Mouse (Mus musculus) stomach, embryonic 14.5 days (tissue): ENCODE results near the gene Hfm1. TPM values are rescaled to one million over a fixed set of nuclear protein-coding genes. Genes with fewer than 3 reads are reported as not detected.

Experiments
- ATAC-seq: fragments of 200-750 bp; cut with Nextera tagmentation; 2 replicates; pipeline ENCODE4 v1.8.0; 2017; ENCODE audit warnings: low read depth, moderate TSS enrichment; ENCODE audit not compliant: insufficient number of reproducible peaks, insufficient read depth, low FRiP score
- H3K27ac ChIP-seq: fragments of 300-500 bp; sonication (generic); 2 replicates; pipeline ENCODE4 v1.5.1; 2014; ENCODE audit warnings: mild to moderate bottlenecking, low read length, moderate library complexity, mixed read lengths
- H3K27me3 ChIP-seq: fragments of 300-500 bp; sonication (generic); 2 replicates; pipeline ENCODE4 v1.6.1; 2014; ENCODE audit warnings: low read length, control low read depth, mixed read lengths; ENCODE audit not compliant: control insufficient read depth, insufficient read depth
- H3K36me3 ChIP-seq: fragments of 300-500 bp; sonication (generic); 2 replicates; pipeline ENCODE4 v1.6.1; 2014; ENCODE audit warnings: mild to moderate bottlenecking, control low read depth, low read length, moderate library complexity, mixed read lengths; ENCODE audit not compliant: control insufficient read depth, insufficient read depth
- H3K4me1 ChIP-seq: fragments of 300-500 bp; sonication (generic); 2 replicates; pipeline ENCODE4 v1.6.1; 2014; ENCODE audit warnings: low read length, control low read depth, mixed read lengths; ENCODE audit not compliant: control insufficient read depth, insufficient read depth
- H3K4me2 ChIP-seq: fragments of 300-500 bp; sonication (generic); replicated peaks from 2 replicates; pipeline ENCODE4 v1.6.1; 2014; ENCODE audit warnings: low read depth, low read length, control low read depth
- H3K4me3 ChIP-seq: fragments of 300-500 bp; sonication (generic); 2 replicates; pipeline ENCODE4 v1.5.1; 2014; ENCODE audit warnings: low read depth, low read length, control low read depth
- H3K9ac ChIP-seq: fragments of 300-500 bp; sonication (generic); replicated peaks from 2 replicates; pipeline ENCODE4 v1.6.1; 2014; ENCODE audit warnings: low read depth, mild to moderate bottlenecking, control low read depth, low read length, moderate library complexity, mixed read lengths
- H3K9me3 ChIP-seq: fragments of 300-500 bp; sonication (generic); 2 replicates; pipeline ENCODE4 v1.6.1; 2016; ENCODE audit warnings: low read depth, low read length, control low read depth; ENCODE audit not compliant: control insufficient read depth
- WGBS: fragments of 180-500 bp; shearing (Covaris S2); extraction: QIAGEN DNeasy Blood & Tissue Kit; methylation state at CpG from one replicate; pipeline ENCODE4 v1.1.7; 2014; 5-methylcytosine and 5-hydroxymethylcytosine counted together
- polyA plus RNA-seq: library from polyadenylated mRNA; unstranded; fragments of >200 nt; fragmentation: Nextera tagmentation; extraction: Ambion mirVana; gene quantifications from 2 replicates; pipeline ENCODE4 v1.2.1, GENCODE M21; 2014

The Hfm1 gene
- polyA plus RNA-seq, 1 experiment from 2014 or later: 2.1 TPM

DNA sequence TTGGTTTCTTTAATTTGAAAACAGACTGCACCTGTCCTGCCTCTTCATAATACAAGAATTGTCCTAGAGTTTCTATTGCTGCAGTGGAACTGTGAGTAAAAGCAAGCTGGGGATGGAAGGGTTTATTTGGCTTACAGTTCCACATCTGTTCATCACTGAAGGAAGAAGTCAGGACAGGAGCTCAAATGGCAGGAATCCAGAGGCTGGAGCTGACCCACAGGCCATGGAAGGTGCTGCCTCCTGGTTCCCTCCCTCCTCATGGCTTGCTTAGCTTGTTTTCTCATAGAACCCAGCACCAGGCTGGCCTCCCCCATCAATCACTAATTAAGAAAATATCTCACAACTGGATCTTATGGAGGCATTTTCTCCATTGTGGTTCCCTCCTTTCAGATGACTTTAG is 99.4 kb downstream of the Hfm1 start:
- H3K27me3 ChIP-seq: no peaks in the 10 kb centered on the region
- no peak for ATAC-seq
- H3K27ac ChIP-seq: no peak overlapping the region
- H3K4me1 ChIP-seq: peaks cover 4% of the 10 kb centered on the region; the same call in 1 of the 2 replicates
- no peak overlapping the region for H3K4me3 ChIP-seq
- no peak overlapping the region for H3K9ac ChIP-seq
- no peaks in the 10 kb centered on the region for H3K9me3 ChIP-seq
- no peak overlapping the region for H3K4me2 ChIP-seq
- H3K36me3 ChIP-seq: no peaks in the 10 kb centered on the region

DNA sequence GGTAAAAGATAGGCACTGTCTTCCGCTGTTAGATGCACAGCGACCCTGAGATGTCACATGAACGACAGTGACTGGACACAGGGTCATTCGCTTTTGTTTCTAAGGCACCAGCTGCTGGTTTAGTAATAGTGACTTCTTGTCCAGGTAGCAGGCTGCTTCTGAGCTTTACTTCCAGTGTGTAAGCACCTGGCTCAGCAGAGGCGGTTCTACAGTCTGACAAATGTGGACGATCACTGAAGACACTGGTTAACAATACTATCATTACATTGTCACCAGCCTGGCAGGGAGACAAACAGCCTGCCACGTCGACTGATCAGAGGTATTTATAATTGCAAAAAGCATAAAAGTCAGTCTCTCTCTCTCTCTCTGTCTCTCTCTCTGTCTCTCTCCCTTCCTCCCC is 100.1 kb downstream of the Hfm1 start:
- Histone ChIP-seq H3K27me3 (no peaks in the 10 kb centered on the region), H3K9me3 (no peaks in the 10 kb centered on the region), H3K36me3 (no peaks in the 10 kb centered on the region), H3K4me1 (peaks cover 4% of the 10 kb centered on the region; the same call in 1 of the 2 replicates), H3K4me3 (no peak overlapping the region), H3K27ac (no peak overlapping the region), H3K4me2 (no peak overlapping the region), H3K9ac (no peak overlapping the region)
- no peak for ATAC-seq
- 58% methylated on average over 8 of the region's 8 CpGs for WGBS

DNA sequence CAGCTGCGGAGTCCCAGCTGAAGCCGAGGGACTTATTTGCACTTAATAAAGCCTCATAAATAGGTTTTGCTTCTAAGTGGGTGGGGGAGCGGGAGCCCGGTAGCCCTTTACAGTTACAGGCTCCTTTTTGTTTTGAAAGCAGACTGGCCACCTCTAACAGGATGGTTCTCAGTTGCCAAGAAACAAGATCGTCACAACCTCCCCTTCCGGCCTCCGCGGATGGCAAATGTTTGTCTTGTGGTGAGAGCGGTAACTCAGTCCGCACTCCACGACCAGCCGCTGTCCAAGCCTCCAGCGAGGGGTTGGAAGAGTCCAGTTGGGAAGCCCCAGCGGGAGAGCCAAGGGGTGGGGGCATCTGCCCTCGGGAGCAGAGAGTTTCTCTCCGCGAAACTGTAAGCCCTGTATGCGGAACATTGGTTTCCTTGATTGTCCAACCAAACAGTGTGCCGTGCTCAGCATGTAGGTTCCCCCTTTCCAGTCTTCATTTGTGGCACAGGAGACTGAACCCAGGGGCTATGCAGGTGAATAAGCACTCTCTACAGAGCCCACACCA is 100.7 kb downstream of the Hfm1 start:
- H3K27me3 ChIP-seq: no peaks in the 10 kb centered on the region
- peaks cover 4% of the 10 kb centered on the region; the same call in 1 of the 2 replicates for H3K4me1 ChIP-seq
- H3K9ac ChIP-seq: no peak overlapping the region
- 16% methylated on average over 19 of the region's 19 CpGs for WGBS
- ATAC-seq: no peak
- peak overlapping the region; percentile 29 for H3K4me3 ChIP-seq
- no peaks in the 10 kb centered on the region for H3K9me3 ChIP-seq
- H3K4me2 ChIP-seq: peak overlapping the region; percentile 53
- H3K27ac ChIP-seq: no peak overlapping the region
- H3K36me3 ChIP-seq: no peaks in the 10 kb centered on the region

DNA sequence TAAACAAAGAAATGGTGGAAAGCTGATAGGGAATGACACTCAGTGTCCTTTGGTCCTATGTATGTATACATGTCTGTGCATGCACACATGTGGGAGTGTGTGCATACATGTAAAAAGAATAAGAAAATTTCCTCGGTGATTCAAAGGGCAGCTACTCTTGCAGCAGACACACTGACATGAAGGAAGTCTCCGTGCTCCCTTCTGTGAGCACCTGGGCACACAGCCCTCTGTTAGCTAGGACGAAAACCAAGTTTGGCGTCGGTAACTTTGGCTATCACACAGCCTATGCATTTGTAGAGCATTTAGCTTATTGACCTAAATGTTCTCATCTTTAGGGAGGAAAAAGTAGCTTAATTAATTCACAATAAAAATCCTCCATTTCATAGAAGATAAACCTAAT is 101.4 kb downstream of the Hfm1 start:
- Histone ChIP-seq H3K4me2 (peak overlapping the region; percentile 53; the same call in 1 of the 2 replicates), H3K4me1 (peaks cover 4% of the 10 kb centered on the region; the same call in 1 of the 2 replicates), H3K9ac (no peak overlapping the region), H3K36me3 (no peaks in the 10 kb centered on the region), H3K27ac (no peak overlapping the region), H3K9me3 (no peaks in the 10 kb centered on the region), H3K4me3 (peak overlapping the region; percentile 29; the same call in 1 of the 2 replicates), H3K27me3 (no peaks in the 10 kb centered on the region)
- no peak for ATAC-seq
- WGBS: 81% methylated on average over 5 of the region's 5 CpGs

DNA sequence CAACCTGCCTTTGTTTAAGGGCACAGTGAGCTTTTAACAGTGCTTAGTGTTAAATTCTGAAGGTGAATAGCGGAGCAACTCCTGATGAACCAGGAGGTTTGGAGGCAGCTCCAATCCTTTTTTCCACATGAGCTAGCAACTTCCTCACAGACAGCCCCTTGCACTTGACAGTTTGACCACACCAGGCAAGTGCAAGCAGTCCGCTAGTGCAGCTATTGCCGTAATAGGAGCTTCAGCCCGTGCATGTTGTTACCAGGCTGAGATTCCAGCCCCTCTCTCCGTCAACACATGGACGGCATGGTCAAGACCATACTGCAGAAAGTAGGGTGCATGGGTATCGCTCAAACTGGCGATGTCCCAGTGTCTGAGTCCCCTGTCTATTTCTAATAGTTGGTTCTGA is 106.5 kb downstream of the Hfm1 start:
- Histone ChIP-seq H3K4me2 (no peak overlapping the region), H3K27me3 (no peaks in the 10 kb centered on the region), H3K27ac (no peak overlapping the region), H3K4me1 (no peaks in the 10 kb centered on the region), H3K9me3 (no peaks in the 10 kb centered on the region), H3K9ac (no peak overlapping the region), H3K36me3 (no peaks in the 10 kb centered on the region), H3K4me3 (no peak overlapping the region)
- 82% methylated on average over 8 of the region's 8 CpGs for WGBS
- no peak for ATAC-seq

DNA sequence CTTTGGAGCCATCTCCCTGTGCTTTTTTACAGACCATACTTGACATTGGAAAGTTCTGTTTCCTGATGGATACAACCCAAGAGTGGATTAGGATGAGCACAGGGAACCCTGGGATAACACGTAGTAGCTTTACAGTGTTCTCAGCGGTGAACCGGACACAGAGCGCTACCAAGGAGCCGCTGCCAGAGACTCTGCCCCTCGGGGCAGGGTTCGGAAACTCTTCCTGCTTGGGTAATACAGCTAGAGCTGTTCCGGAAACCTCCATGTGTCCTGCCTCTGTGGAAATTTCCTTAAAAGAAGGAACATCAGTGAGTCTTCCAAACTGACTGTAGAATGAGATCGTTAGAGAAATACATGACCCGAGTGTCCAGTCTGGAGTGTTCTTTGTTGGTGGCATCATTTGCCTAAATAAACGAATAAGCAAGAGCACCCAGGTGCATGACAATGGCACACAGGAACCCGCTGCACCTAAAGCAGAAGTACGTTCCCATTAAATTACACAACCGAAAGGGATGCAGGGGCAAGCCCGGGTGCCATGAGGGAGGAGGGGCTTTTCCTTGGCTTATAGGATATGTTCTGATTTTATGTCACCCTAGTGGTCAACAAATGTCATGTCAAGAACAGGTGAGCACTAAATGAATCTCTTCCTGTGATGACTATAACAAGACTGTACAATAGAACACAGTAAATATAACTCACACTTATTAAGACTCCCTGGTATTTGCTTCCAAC is 110.0 kb downstream of the Hfm1 start:
- 0 out of 2 replicates have a peak, but pooled peaks cover 3% of the 10 kb centered on the region for H3K27me3 ChIP-seq
- no peak overlapping the region for H3K9ac ChIP-seq
- no peak overlapping the region for H3K4me3 ChIP-seq
- H3K27ac ChIP-seq: no peak overlapping the region
- no peaks in the 10 kb centered on the region for H3K4me1 ChIP-seq
- 0 out of 2 replicates have a peak overlapping the region, but pooled peaks have one; percentile 6 for H3K4me2 ChIP-seq
- H3K9me3 ChIP-seq: no peaks in the 10 kb centered on the region
- WGBS: 63% methylated on average over 15 of the region's 15 CpGs
- ATAC-seq: no peak
- no peaks in the 10 kb centered on the region for H3K36me3 ChIP-seq

DNA sequence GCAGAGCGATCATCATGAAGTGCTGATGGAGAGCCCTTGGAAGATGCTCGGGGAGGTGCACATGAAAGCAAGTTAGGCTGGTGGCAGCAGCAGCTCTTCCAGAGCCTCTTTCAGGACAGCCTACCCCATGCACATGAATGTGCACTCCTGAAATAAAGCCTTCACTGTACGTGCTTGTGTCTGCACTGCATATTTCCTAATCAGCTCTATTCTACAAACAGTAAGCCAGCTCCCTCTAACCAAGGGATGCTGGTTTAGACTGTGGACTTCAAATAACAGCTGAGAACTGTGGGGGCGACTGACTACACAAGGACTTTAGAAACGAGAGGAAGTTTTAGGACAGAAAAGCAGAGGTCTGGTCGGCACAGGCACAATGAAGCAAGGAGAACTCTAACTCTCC is 111.5 kb downstream of the Hfm1 start:
- Histone ChIP-seq H3K4me1 (0 out of 2 replicates have a peak, but pooled peaks cover 2% of the 10 kb centered on the region), H3K27me3 (0 out of 2 replicates have a peak, but pooled peaks cover 3% of the 10 kb centered on the region), H3K9me3 (no peaks in the 10 kb centered on the region), H3K9ac (no peak overlapping the region), H3K4me3 (no peak overlapping the region), H3K4me2 (no peak overlapping the region), H3K36me3 (no peaks in the 10 kb centered on the region), H3K27ac (no peak overlapping the region)
- 57% methylated on average over 6 of the region's 6 CpGs for WGBS
- no peak for ATAC-seq

DNA sequence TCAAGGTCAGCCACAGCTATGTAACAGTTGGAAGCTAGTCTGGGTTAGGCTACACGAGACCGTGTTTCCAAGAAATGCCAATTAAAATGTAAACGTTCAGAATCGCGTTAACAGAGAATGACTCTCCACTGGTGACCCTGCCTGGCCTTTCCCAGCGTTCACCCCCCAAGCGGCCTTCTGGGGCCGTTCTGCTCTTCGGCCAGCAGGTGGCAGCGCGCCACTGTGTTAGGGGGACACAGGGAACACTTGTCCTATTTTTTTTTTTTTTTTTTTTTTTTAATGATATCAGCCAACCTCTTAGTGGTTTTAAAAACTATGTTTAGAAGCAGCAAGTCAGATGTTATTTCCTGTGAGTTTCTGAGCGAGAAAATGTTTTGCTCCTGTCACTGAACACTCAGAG is 123.0 kb downstream of the Hfm1 start:
- H3K4me1 ChIP-seq: no peaks in the 10 kb centered on the region
- H3K27me3 ChIP-seq: no peaks in the 10 kb centered on the region
- H3K9ac ChIP-seq: no peak overlapping the region
- no peaks in the 10 kb centered on the region for H3K9me3 ChIP-seq
- no peak overlapping the region for H3K4me3 ChIP-seq
- H3K36me3 ChIP-seq: no peaks in the 10 kb centered on the region
- ATAC-seq: no peak
- H3K4me2 ChIP-seq: no peak overlapping the region
- H3K27ac ChIP-seq: no peak overlapping the region
- WGBS: 1% methylated on average over 12 of the region's 12 CpGs
